Mouse (Mus musculus) brain, embryonic 14.5 days (tissue): Measurements from ENCODE around the gene Gigyf1. TPM values are rescaled to one million over a fixed set of nuclear protein-coding genes. Genes with fewer than 3 reads are reported as not detected.

Experiments
- DNase-seq: peaks from one replicate; pipeline ENCODE4 v3.0.0-alpha.2; 2011; ENCODE audit warnings: low read depth
- CTCF ChIP-seq: fragments of 200-500 bp; IDR thresholded peaks from 2 replicates; pipeline ENCODE4 v1.5.1; 2012; ENCODE audit warnings: inconsistent platforms, mild to moderate bottlenecking, moderate library complexity, borderline replicate concordance; ENCODE audit not compliant: insufficient read depth, insufficient read length; ENCODE audit errors: extremely low read depth
- POLR2A ChIP-seq: fragments of 200-500 bp; IDR thresholded peaks from 2 replicates; pipeline ENCODE4 v1.6.1; 2012; ENCODE audit warnings: mild to moderate bottlenecking, inconsistent platforms, borderline replicate concordance; ENCODE audit not compliant: poor library complexity, insufficient read depth, insufficient read length, severe bottlenecking; ENCODE audit errors: extremely low read depth
- polyA plus RNA-seq: library from polyadenylated mRNA; depleted of rRNA; stranded (reverse); fragments of >200 nt; gene quantifications from 2 replicates; pipeline ENCODE4 v1.2.3, GENCODE M21; 2012

The Gigyf1 gene
- polyA plus RNA-seq, 1 experiment = 56.9 TPM

GRCm38 (mm10) chr5:137541768-137542540, 23.6 kb downstream of the Gigyf1 start:
- no peak for TF ChIP-seq POLR2A
- TF ChIP-seq CTCF = no peak
- DNase-seq = peak; percentile 73

GRCm38 (mm10) chr5:137544926-137545325, 26.6 kb downstream of the Gigyf1 start:
- no peak for DNase-seq
- TF ChIP-seq POLR2A = no peak

DNA sequence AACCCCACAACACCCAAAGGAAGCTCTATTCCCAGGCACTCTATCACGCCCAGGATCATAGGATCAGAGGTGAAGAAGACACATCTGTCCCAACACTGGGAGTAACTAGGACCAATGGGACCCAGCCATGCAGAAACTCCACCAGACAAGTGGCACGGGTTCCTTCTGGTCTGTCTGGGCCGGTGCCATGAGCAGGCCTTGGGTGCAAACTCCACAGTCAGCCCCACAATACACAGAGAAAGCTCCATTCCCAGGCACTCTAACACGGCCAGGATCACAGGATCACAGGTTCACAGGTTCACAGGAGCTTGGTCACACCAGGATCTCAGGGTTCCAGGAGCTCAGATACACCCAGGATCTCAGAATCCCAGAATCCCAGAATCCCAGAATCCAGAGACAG, 27.2 kb downstream of the Gigyf1 start:
- TF ChIP-seq POLR2A (no peak), CTCF (no peak)
- DNase-seq = no peak

GRCm38 (mm10) chr5:137549840-137550239, 31.5 kb downstream of the Gigyf1 start:
- no peak for DNase-seq
- no peak for TF ChIP-seq POLR2A
- TF ChIP-seq CTCF = no peak

DNA sequence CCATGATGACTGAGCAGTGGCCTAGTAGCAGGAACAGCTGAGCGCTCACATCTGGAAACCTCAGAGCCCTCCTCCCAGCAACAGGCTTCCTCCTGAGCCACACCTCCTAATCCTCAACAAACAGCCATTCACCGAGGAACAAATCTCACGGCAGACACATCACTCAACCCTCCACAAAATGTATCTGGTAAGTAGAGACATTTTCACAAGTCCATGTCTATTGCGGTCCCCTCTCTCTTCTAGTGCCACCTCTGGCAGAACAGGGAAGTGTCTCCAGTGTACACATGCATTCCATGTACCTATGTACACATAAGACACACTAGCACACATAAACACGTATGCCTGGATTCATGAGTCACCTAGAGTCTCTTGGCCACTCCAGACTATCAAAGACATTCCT, 32.8 kb downstream of the Gigyf1 start:
- TF ChIP-seq POLR2A (no peak), CTCF (peak; percentile 30; the same call in 1 of the 2 replicates)
- DNase-seq = no peak

- no peak for TF ChIP-seq CTCF
- no peak for TF ChIP-seq POLR2A
- DNase-seq = no peak
Measured at GRCm38 (mm10) chr5:137553000-137553399, 34.7 kb downstream of the Gigyf1 start.

DNA sequence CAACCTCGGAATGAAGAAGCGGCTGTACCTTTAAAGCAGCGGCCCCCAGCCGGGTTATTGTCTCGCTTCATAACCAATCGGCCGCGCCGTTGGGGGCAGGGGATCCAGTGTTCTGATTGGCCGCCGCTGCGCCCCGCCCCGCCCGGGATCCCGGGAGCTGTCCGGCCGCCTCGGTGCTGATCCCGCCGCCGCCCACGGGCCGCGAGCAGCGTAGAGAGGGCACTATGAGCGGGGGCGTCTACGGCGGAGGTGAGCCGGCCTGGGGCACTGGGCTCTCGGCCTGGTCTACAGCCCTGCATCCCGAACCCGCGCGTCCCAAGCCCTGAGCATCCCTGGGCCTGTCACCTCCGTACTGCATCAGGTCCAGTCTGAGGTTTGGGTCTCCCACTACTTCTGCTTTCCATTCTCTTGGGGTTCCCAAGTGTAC, 35.1 kb downstream of the Gigyf1 start, which contains the start of gene Actl6b:
Gene Actl6b, plus strand, starts transcription at position 107 of the 427 bp plus-strand sequence.
- TF ChIP-seq POLR2A (peak; percentile 64; the same call in 1 of the 2 replicates), CTCF (no peak)
- DNase-seq = peak; percentile 95

GRCm38 (mm10) chr5:137553898-137554297, 35.5 kb downstream of the Gigyf1 start:
- DNase-seq = no peak
- TF ChIP-seq CTCF (no peak), POLR2A (no peak)

DNA sequence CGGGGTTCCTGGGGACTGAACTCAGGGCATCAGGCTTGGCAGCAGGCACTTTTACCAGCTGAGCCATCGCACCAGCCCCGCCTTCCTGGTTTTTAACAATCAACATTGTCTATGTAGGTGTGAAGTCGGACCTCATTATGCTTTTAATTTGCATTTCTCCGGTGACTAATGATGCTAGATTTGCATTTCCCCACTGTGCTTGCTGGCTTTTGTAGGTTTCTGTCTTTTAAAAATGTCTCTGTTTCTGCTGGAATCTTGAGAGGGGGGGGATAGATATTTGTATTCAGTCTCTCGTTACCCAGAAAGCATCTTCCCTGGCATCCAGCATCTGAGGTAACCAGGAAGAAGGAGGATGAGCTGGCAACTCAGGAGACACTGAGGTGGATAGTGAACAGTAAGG, 43.2 kb downstream of the Gigyf1 start:
- TF ChIP-seq CTCF (no peak), POLR2A (no peak)

GRCm38 (mm10) chr5:137562965-137563364, 44.6 kb downstream of the Gigyf1 start:
- TF ChIP-seq CTCF = no peak
- TF ChIP-seq POLR2A = no peak

More for the DNA sequence above, 43.2 kb downstream of the Gigyf1 start:
- DNase-seq = no peak

GRCm38 (mm10) chr5:137565744-137566143, 47.4 kb downstream of the Gigyf1 start:
- DNase-seq = no peak
- TF ChIP-seq CTCF (no peak), POLR2A (no peak)

More at GRCm38 (mm10) chr5:137562965-137563364, 44.6 kb downstream of the Gigyf1 start:
- DNase-seq = no peak

- no peak for TF ChIP-seq POLR2A
- TF ChIP-seq CTCF = no peak
- DNase-seq = no peak
Measured at GRCm38 (mm10) chr5:137566416-137566815, 48.1 kb downstream of the Gigyf1 start.
